Mouse (Mus musculus) liver, embryonic 11.5 days (tissue): ENCODE results near the gene Fars2. TPM values are rescaled to one million over a fixed set of nuclear protein-coding genes. Genes with fewer than 3 reads are reported as not detected.

Experiments
- ATAC-seq: fragments of 200-750 bp; cut with Nextera tagmentation; replicated peaks from 2 replicates; pipeline ENCODE4 v1.8.0; 2017; ENCODE audit warnings: moderate number of reproducible peaks, mild to moderate bottlenecking, moderate TSS enrichment, moderate library complexity; ENCODE audit not compliant: low FRiP score
- DNase-seq: peaks from one replicate; pipeline ENCODE4 v3.0.0-alpha.2; 2017; ENCODE audit warnings: low spot score
- H3K27ac ChIP-seq: fragments of 300-500 bp; sonication (generic); 2 replicates; pipeline ENCODE4 v1.5.1; 2014; ENCODE audit warnings: mild to moderate bottlenecking, low read depth, low read length, control low read depth
- H3K27me3 ChIP-seq: fragments of 300-500 bp; sonication (generic); replicated peaks from 2 replicates; pipeline ENCODE4 v1.6.1; 2014; ENCODE audit warnings: low read length, mixed read lengths; ENCODE audit not compliant: control insufficient read depth, insufficient read depth
- H3K36me3 ChIP-seq: fragments of 300-500 bp; sonication (generic); 2 replicates; pipeline ENCODE4 v1.6.1; 2014; ENCODE audit warnings: mild to moderate bottlenecking, low read length, moderate library complexity, mixed read lengths; ENCODE audit not compliant: control insufficient read depth, insufficient read depth
- H3K4me1 ChIP-seq: fragments of 300-500 bp; sonication (generic); replicated peaks from 2 replicates; pipeline ENCODE4 v1.6.1; 2014; ENCODE audit warnings: low read length, mixed read lengths; ENCODE audit not compliant: control insufficient read depth, insufficient read depth
- H3K4me2 ChIP-seq: fragments of 300-500 bp; sonication (generic); 2 replicates; pipeline ENCODE4 v1.6.1; 2014; ENCODE audit warnings: mild to moderate bottlenecking, control low read depth, moderate library complexity
- H3K4me3 ChIP-seq: fragments of 300-500 bp; sonication (generic); 2 replicates; pipeline ENCODE4 v1.5.1; 2014; ENCODE audit warnings: low read depth, low read length, control low read depth
- H3K9ac ChIP-seq: fragments of 300-500 bp; sonication (generic); 2 replicates; pipeline ENCODE4 v1.6.1; 2014; ENCODE audit warnings: low read depth, low read length, control low read depth
- H3K9me3 ChIP-seq: fragments of 300-500 bp; sonication (generic); 2 replicates; pipeline ENCODE4 v1.6.1; 2016; ENCODE audit warnings: low read length, inconsistent platforms, mixed read lengths; ENCODE audit not compliant: control insufficient read depth
- WGBS: fragments of 180-500 bp; shearing (Covaris S2); extraction: QIAGEN DNeasy Blood & Tissue Kit; methylation state at CpG from one replicate; pipeline ENCODE4 v1.1.7; 2014; 5-methylcytosine and 5-hydroxymethylcytosine counted together
- polyA plus RNA-seq: library from polyadenylated mRNA; unstranded; fragments of >200 nt; fragmentation: Nextera tagmentation; extraction: Ambion mirVana; gene quantifications from 2 replicates; pipeline ENCODE4 v1.2.1, GENCODE M21; 2014

Gene Fars2
- 27.7 and 31.0 TPM in 2 replicates for polyA plus RNA-seq

DNA sequence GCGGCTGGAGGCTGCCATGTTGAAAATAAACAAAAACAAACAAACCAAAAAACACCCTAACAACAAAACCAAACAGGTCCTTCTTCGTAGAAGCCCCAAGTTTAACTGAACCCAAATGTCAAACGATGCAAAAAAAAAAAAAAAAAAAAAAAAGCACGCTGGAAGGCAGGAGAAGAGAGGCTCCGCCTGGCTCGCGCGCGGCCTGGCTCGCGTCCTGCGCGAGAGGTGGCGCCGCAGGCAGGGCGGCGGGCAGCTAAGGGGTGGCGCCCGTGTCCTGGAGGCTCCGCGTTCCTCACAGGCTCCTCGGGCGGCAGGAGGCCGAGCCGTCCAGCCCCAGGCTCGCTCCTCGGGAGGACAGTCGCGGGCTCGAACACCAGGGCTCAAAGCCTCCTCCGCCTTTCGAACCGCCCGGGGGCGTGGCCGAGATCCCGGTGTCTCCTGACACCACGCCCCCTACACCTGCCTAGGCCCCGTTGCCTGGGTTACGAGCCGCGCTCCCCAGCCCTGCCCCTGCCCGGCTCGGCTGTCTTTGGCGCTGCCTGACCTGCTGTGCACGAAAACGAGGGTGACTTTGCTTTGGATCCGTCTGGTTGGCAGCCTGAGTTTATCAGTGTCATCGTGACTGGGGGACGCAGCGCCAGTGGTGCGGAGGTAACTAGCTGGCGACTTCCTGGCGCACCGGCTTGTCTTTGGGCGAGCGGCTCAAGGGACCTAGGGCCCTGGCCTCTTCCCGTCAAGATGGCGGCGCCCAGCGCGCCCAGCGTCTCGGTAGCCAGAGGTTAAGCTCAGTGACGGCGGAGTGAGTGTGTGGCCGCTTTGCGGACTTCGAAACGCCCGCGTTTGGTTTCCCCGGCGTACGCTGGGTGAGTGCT is at the start of gene Fars2, which contains the start of gene Lyrm4:
Gene Fars2 (plus strand): TSS at position 270 of the 872 bp plus-strand sequence.
Gene Lyrm4 (minus strand): TSS at position 384 of the 872 bp plus-strand sequence.
- WGBS = under 1% methylated on average over 73 of the region's 75 CpGs
- no peaks in the 10 kb centered on the region for H3K9me3 ChIP-seq
- DNase-seq = peak; percentile 99
- peak within 1 kb of the TSS; percentile 80 for H3K9ac ChIP-seq
- ATAC-seq = peak; percentile 97
- peak within 1 kb of the TSS; percentile 81 for H3K4me3 ChIP-seq
- peaks cover 5% of the 10 kb centered on the region for H3K4me1 ChIP-seq
- no peaks in the 10 kb centered on the region for H3K36me3 ChIP-seq
- H3K27me3 ChIP-seq = no peaks in the 10 kb centered on the region
- H3K4me2 ChIP-seq = peak within 1 kb of the TSS; percentile 88
- peak within 1 kb of the TSS; percentile 87 for H3K27ac ChIP-seq

DNA sequence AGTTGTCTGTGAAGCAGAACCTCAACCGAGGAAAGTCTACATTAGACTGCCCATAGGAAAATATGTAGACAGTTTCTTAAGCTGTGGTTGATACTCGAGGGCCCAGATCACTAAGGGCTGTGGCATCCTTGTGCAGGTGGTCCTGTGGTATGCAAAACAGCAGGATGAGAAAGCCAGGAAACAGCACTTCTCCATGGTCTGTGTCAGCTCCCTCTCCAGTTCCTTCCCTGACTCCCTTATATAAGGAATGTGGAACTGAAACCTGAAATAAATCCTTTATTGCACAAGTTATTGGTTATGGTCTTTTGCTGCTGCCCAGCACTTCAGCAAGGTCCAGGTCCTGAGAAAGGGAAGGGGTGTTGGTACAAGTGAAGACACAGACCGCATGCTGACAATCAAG is 42.7 kb upstream of the Fars2 start:
- WGBS = 73% methylated on average over 3 of the region's 3 CpGs
- DNase-seq (no peak), ATAC-seq (no peak)

DNA sequence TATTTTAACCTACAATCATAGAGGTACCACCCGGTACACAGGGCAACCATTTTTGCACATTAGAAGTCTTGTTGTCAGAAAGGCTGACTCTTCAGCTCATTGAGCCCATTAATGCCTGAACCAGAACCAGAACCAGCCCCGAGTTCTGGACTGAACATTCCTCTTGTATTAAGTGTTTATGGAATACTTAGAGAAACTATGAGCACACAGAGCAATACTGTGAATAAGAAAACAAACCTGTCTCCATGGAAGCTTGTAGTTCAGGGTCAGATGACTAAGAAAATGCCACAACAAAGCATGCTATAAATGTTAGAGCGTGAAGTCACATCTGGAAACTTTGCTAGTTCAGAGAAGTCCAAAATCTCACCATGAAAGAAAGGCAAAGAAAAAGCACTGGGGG is 35.6 kb upstream of the Fars2 start:
- no peak overlapping the region for H3K27ac ChIP-seq
- 89% methylated on average over 3 of the region's 3 CpGs for WGBS
- no peak overlapping the region for H3K4me3 ChIP-seq
- no peak overlapping the region for H3K4me2 ChIP-seq
- no peaks in the 10 kb centered on the region for H3K9me3 ChIP-seq
- no peaks in the 10 kb centered on the region for H3K36me3 ChIP-seq
- DNase-seq (no peak), ATAC-seq (no peak)
- no peak overlapping the region for H3K9ac ChIP-seq
- H3K27me3 ChIP-seq = no peaks in the 10 kb centered on the region
- H3K4me1 ChIP-seq = peaks cover 3% of the 10 kb centered on the region; the same call in 1 of the 2 replicates

More for the DNA sequence above, 42.7 kb upstream of the Fars2 start:
- Histone ChIP-seq H3K36me3 (no peaks in the 10 kb centered on the region), H3K4me1 (no peaks in the 10 kb centered on the region), H3K9ac (no peak overlapping the region), H3K9me3 (no peaks in the 10 kb centered on the region), H3K27ac (no peak overlapping the region), H3K27me3 (no peaks in the 10 kb centered on the region), H3K4me2 (no peak overlapping the region), H3K4me3 (no peak overlapping the region)

DNA sequence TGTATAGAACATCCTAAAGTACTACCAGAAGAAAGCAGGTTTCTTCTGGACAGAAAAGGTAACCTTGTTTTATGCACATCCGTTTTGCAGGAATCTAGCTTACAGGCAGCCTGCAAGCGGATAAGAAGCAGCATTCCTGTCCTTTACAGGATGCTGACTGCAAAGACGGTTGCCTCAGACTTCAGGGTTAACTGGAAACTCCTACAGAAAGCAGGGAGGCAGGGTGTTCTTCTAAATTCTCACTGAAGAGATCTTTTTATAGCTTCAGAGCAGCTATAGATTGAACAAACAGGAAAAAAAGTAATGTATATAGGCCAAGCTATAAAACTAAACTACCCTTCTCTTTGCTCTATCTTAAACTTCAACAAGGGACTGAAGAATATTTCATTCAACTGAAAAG is 32.5 kb upstream of the Fars2 start:
- Histone ChIP-seq H3K9ac (no peak overlapping the region), H3K9me3 (no peaks in the 10 kb centered on the region), H3K27me3 (no peaks in the 10 kb centered on the region), H3K4me2 (no peak overlapping the region), H3K27ac (no peak overlapping the region), H3K36me3 (no peaks in the 10 kb centered on the region), H3K4me3 (no peak overlapping the region), H3K4me1 (peaks cover 6% of the 10 kb centered on the region; the same call in 1 of the 2 replicates)
- 85% methylated on average over 3 of the region's 3 CpGs for WGBS
- DNase-seq = no peak
- ATAC-seq = no peak

GRCm38 (mm10) chr13:36085971-36086370 is 31.2 kb upstream of the Fars2 start:
- H3K4me3 ChIP-seq = no peak overlapping the region
- peaks cover 9% of the 10 kb centered on the region; the same call in 1 of the 2 replicates for H3K4me1 ChIP-seq
- H3K9ac ChIP-seq = no peak overlapping the region

DNA sequence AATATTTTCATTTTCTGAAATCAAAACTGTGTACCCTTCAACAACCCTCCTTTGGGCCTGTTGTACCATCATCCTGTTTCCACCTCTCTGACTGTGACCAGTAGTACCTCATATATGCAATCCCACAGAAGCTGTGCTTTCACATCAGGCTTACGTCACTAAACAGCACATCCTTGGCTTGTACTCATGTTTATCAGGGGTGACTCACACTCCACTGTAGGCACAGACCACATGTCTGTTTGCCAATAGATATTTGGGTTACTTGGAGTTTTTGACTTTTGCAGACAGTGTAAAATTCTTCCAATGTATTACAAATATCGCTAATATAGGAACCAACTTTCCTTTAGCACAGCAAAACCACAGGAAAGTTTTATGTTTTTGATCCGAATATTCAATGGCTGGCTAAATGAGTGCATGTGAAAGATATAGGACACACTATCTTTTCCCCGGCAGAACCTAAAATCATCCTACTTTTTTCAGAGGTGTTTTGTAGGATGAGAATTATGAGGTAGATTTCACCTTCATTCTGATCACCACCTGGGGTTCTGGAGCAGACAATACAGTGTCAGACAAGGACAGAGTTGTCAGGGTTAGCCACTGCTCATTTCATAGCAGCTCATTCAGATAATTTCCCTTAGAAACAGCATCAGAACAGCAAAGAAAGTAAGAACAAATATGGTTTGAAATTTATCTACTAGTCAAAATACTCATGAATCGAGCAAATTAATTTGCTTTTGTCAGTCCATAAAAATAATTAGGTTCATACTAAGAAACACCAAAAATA is 30.4 kb upstream of the Fars2 start:
- peak; percentile 96 for ATAC-seq
- H3K36me3 ChIP-seq = no peaks in the 10 kb centered on the region
- H3K4me3 ChIP-seq = no peak overlapping the region
- no peak for DNase-seq
- no peaks in the 10 kb centered on the region for H3K9me3 ChIP-seq
- no peaks in the 10 kb centered on the region for H3K27me3 ChIP-seq
- H3K4me2 ChIP-seq = peak overlapping the region; percentile 38; the same call in 1 of the 2 replicates
- peak overlapping the region; percentile 67 for H3K27ac ChIP-seq
- H3K9ac ChIP-seq = no peak overlapping the region
- H3K4me1 ChIP-seq = peaks cover 9% of the 10 kb centered on the region; the same call in 1 of the 2 replicates
- 68% methylated on average over 5 of the region's 5 CpGs for WGBS

More at GRCm38 (mm10) chr13:36085971-36086370, 31.2 kb upstream of the Fars2 start:
- Histone ChIP-seq H3K27me3 (no peaks in the 10 kb centered on the region), H3K4me2 (no peak overlapping the region), H3K9me3 (no peaks in the 10 kb centered on the region), H3K36me3 (no peaks in the 10 kb centered on the region), H3K27ac (no peak overlapping the region)
- ATAC-seq = no peak
- 89% methylated on average over 3 of the region's 3 CpGs for WGBS
- DNase-seq = no peak

GRCm38 (mm10) chr13:36087427-36087826 is 29.8 kb upstream of the Fars2 start:
- Histone ChIP-seq H3K27me3 (no peaks in the 10 kb centered on the region), H3K27ac (peak overlapping the region; percentile 39; the same call in 1 of the 2 replicates), H3K36me3 (no peaks in the 10 kb centered on the region; the same call in 1 of the 2 replicates), H3K4me2 (peak overlapping the region; percentile 38; the same call in 1 of the 2 replicates), H3K9ac (no peak overlapping the region), H3K4me3 (no peak overlapping the region), H3K4me1 (peaks cover 9% of the 10 kb centered on the region; the same call in 1 of the 2 replicates), H3K9me3 (no peaks in the 10 kb centered on the region)
- no peak for DNase-seq
- 80% methylated on average over 2 of the region's 2 CpGs for WGBS
- ATAC-seq = no peak; the same call in 1 of the 2 replicates

GRCm38 (mm10) chr13:36088168-36088567 is 29.0 kb upstream of the Fars2 start:
- Histone ChIP-seq H3K4me2 (no peak overlapping the region), H3K27ac (no peak overlapping the region), H3K4me1 (peaks cover 9% of the 10 kb centered on the region; the same call in 1 of the 2 replicates)

More at GRCm38 (mm10) chr13:36088168-36088567, 29.0 kb upstream of the Fars2 start:
- Histone ChIP-seq H3K9me3 (no peaks in the 10 kb centered on the region), H3K27me3 (no peaks in the 10 kb centered on the region), H3K9ac (no peak overlapping the region), H3K4me3 (no peak overlapping the region), H3K36me3 (no peaks in the 10 kb centered on the region; the same call in 1 of the 2 replicates)
- ATAC-seq (no peak), DNase-seq (no peak)
- 64% methylated on average over 4 of the region's 4 CpGs for WGBS
